Mouse (Mus musculus) embryonic facial prominence, embryonic 14.5 days (tissue): ENCODE results near the gene Fem1b. TPM values are rescaled to one million over a fixed set of nuclear protein-coding genes. Genes with fewer than 3 reads are reported as not detected.
"Not testable (repeated sequence)": the region's sequence is repeated elsewhere in the genome, so short reads cannot be mapped to it uniquely, and the experiment has no call there.

Experiments
- ATAC-seq: fragments of 200-750 bp; cut with Nextera tagmentation; 2 replicates; pipeline ENCODE4 v1.8.0; 2017; ENCODE audit warnings: low read depth, moderate number of reproducible peaks, moderate TSS enrichment
- DNase-seq: peaks from one replicate; pipeline ENCODE4 v3.0.0-alpha.2; 2015; ENCODE audit warnings: low spot score
- H3K27ac ChIP-seq: fragments of 300-500 bp; sonication (generic); replicated peaks from 2 replicates; pipeline ENCODE4 v1.5.1; 2014; ENCODE audit warnings: low read depth, mild to moderate bottlenecking, low read length, moderate library complexity
- H3K27me3 ChIP-seq: fragments of 300-500 bp; sonication (generic); replicated peaks from 2 replicates; pipeline ENCODE4 v1.6.1; 2014; ENCODE audit warnings: low read length; ENCODE audit not compliant: control insufficient read depth, insufficient read depth
- H3K36me3 ChIP-seq: fragments of 300-500 bp; sonication (generic); 2 replicates; pipeline ENCODE4 v1.6.1; 2014; ENCODE audit warnings: low read length, mixed read lengths; ENCODE audit not compliant: control insufficient read depth, insufficient read depth
- H3K4me1 ChIP-seq: fragments of 300-500 bp; sonication (generic); 2 replicates; pipeline ENCODE4 v1.6.1; 2014; ENCODE audit warnings: antibody characterized with exemption, low read length; ENCODE audit not compliant: control insufficient read depth, insufficient read depth
- H3K4me2 ChIP-seq: fragments of 300-500 bp; sonication (generic); 2 replicates; pipeline ENCODE4 v1.6.1; 2014; ENCODE audit warnings: low read depth, mild to moderate bottlenecking, low read length, moderate library complexity, mixed read lengths
- H3K4me3 ChIP-seq: fragments of 300-500 bp; sonication (generic); 2 replicates; pipeline ENCODE4 v1.5.1; 2014; ENCODE audit warnings: low read depth, mild to moderate bottlenecking, low read length
- H3K9ac ChIP-seq: fragments of 300-500 bp; sonication (generic); 2 replicates; pipeline ENCODE4 v1.6.1; 2014; ENCODE audit warnings: low read depth, mild to moderate bottlenecking, low read length, moderate library complexity, mixed read lengths
- H3K9me3 ChIP-seq: fragments of 300-500 bp; sonication (generic); 2 replicates; pipeline ENCODE4 v1.6.1; 2016; ENCODE audit warnings: low read length; ENCODE audit not compliant: control insufficient read depth
- WGBS: fragments of 180-500 bp; shearing (Covaris S2); extraction: QIAGEN DNeasy Blood & Tissue Kit; methylation state at CpG from one replicate; pipeline ENCODE4 v1.1.7; 2014; 5-methylcytosine and 5-hydroxymethylcytosine counted together
- polyA plus RNA-seq: library from polyadenylated mRNA; unstranded; fragments of >200 nt; fragmentation: Nextera tagmentation; extraction: Ambion mirVana; gene quantifications from 2 replicates; pipeline ENCODE4 v1.2.1, GENCODE M21; 2014

Gene Fem1b
- polyA plus RNA-seq, 1 experiment from 2014 or later = 31.8 TPM

GRCm38 (mm10) chr9:62810543-62811515 is 905 bp downstream of the Fem1b start:
- H3K4me2 ChIP-seq = peak overlapping the region; percentile 86
- peak overlapping the region; percentile 99 for H3K4me3 ChIP-seq
- ATAC-seq (peak; percentile 53), DNase-seq (no peak)
- no peaks in the 10 kb centered on the region for H3K9me3 ChIP-seq
- H3K36me3 ChIP-seq = no peaks in the 10 kb centered on the region
- H3K4me1 ChIP-seq = peaks cover 12% of the 10 kb centered on the region; the same call in 1 of the 2 replicates
- 1% methylated on average over 43 of the region's 58 CpGs for WGBS
- peak overlapping the region; percentile 96 for H3K27ac ChIP-seq
- no peaks in the 10 kb centered on the region for H3K27me3 ChIP-seq
- H3K9ac ChIP-seq = peak overlapping the region; percentile 94

- Histone ChIP-seq H3K4me3 (peak overlapping the region; percentile 99), H3K9ac (peak overlapping the region; percentile 94), H3K27me3 (no peaks in the 10 kb centered on the region), H3K27ac (no peak overlapping the region), H3K36me3 (no peaks in the 10 kb centered on the region), H3K9me3 (no peaks in the 10 kb centered on the region), H3K4me2 (peak overlapping the region; percentile 86), H3K4me1 (peaks cover 12% of the 10 kb centered on the region; the same call in 1 of the 2 replicates)
- 20% methylated on average over 8 of the region's 8 CpGs for WGBS
- ATAC-seq = no peak
- no peak for DNase-seq
These were observed 1.6 kb downstream of the Fem1b start for GRCm38 (mm10) chr9:62810095-62810494.

GRCm38 (mm10) chr9:62799218-62799617 is 12.5 kb downstream of the Fem1b start:
- H3K9ac ChIP-seq, H3K4me2 ChIP-seq, H3K27ac ChIP-seq, DNase-seq, H3K4me1 ChIP-seq, H3K9me3 ChIP-seq, ATAC-seq, H3K4me3 ChIP-seq, H3K27me3 ChIP-seq: not testable (repeated sequence)
- H3K36me3 ChIP-seq = peaks cover 38% of the 10 kb centered on the region
- 78% methylated on average over 2 of the region's 2 CpGs for WGBS

- ATAC-seq (no peak), DNase-seq (no peak)
- Histone ChIP-seq H3K4me2 (no peak overlapping the region), H3K36me3 (peaks cover 6% of the 10 kb centered on the region; the same call in 1 of the 2 replicates), H3K27ac (no peak overlapping the region), H3K9ac (no peak overlapping the region), H3K9me3 (no peaks in the 10 kb centered on the region), H3K27me3 (no peaks in the 10 kb centered on the region), H3K4me3 (no peak overlapping the region), H3K4me1 (no peaks in the 10 kb centered on the region)
- WGBS = 90% methylated on average over 12 of the region's 12 CpGs
These were observed 21.9 kb downstream of the Fem1b start for GRCm38 (mm10) chr9:62789856-62790255.

GRCm38 (mm10) chr9:62786721-62787120 is 25.0 kb downstream of the Fem1b start:
- ATAC-seq (no peak), DNase-seq (no peak)
- H3K27me3 ChIP-seq = no peaks in the 10 kb centered on the region
- H3K4me2 ChIP-seq = no peak overlapping the region
- no peaks in the 10 kb centered on the region for H3K36me3 ChIP-seq
- WGBS = 73% methylated on average over 5 of the region's 5 CpGs
- H3K9ac ChIP-seq = no peak overlapping the region
- no peak overlapping the region for H3K27ac ChIP-seq
- H3K4me3 ChIP-seq = no peak overlapping the region
- H3K9me3 ChIP-seq = no peaks in the 10 kb centered on the region
- no peaks in the 10 kb centered on the region for H3K4me1 ChIP-seq

GRCm38 (mm10) chr9:62784233-62784632 is 27.5 kb downstream of the Fem1b start:
- no peak overlapping the region for H3K27ac ChIP-seq
- no peak overlapping the region for H3K9ac ChIP-seq
- no peaks in the 10 kb centered on the region for H3K36me3 ChIP-seq
- ATAC-seq (no peak), DNase-seq (no peak)
- no peak overlapping the region for H3K4me2 ChIP-seq
- no peak overlapping the region for H3K4me3 ChIP-seq
- no peaks in the 10 kb centered on the region for H3K9me3 ChIP-seq
- no peaks in the 10 kb centered on the region for H3K4me1 ChIP-seq
- WGBS = 91% methylated on average over 2 of the region's 2 CpGs
- H3K27me3 ChIP-seq = no peaks in the 10 kb centered on the region

GRCm38 (mm10) chr9:62782976-62783781 is 28.6 kb downstream of the Fem1b start:
- H3K27me3 ChIP-seq = no peaks in the 10 kb centered on the region
- 40% methylated on average over 14 of the region's 16 CpGs for WGBS
- H3K27ac ChIP-seq = no peak overlapping the region
- H3K36me3 ChIP-seq = no peaks in the 10 kb centered on the region
- H3K4me2 ChIP-seq = no peak overlapping the region
- DNase-seq (peak; percentile 59), ATAC-seq (0 out of 2 replicates have a peak, but pooled peaks have one; percentile 13)
- no peak overlapping the region for H3K9ac ChIP-seq
- 0 out of 2 replicates have a peak, but pooled peaks cover 6% of the 10 kb centered on the region for H3K4me1 ChIP-seq
- no peaks in the 10 kb centered on the region for H3K9me3 ChIP-seq
- no peak overlapping the region for H3K4me3 ChIP-seq

- DNase-seq (peak; percentile 68), ATAC-seq (no peak)
- no peak overlapping the region for H3K4me3 ChIP-seq
- H3K9me3 ChIP-seq = no peaks in the 10 kb centered on the region
- 70% methylated on average over 3 of the region's 3 CpGs for WGBS
- no peaks in the 10 kb centered on the region for H3K27me3 ChIP-seq
- H3K4me1 ChIP-seq = 0 out of 2 replicates have a peak, but pooled peaks cover 6% of the 10 kb centered on the region
- H3K27ac ChIP-seq = no peak overlapping the region
- no peaks in the 10 kb centered on the region for H3K36me3 ChIP-seq
- no peak overlapping the region for H3K4me2 ChIP-seq
- no peak overlapping the region for H3K9ac ChIP-seq
These were observed 29.8 kb downstream of the Fem1b start for GRCm38 (mm10) chr9:62781965-62782364.
